Mouse (Mus musculus) bone marrow, adult 2 months (tissue): Measurements from ENCODE around the gene Ednrb. TPM values are rescaled to one million over a fixed set of nuclear protein-coding genes. Genes with fewer than 3 reads are reported as not detected.

Experiments
- H3K27ac ChIP-seq: fragments of 200-500 bp; 2 replicates; pipeline ENCODE4 v1.5.1; 2012; ENCODE audit warnings: low read depth, mild to moderate bottlenecking, control low read depth, inconsistent platforms, low read length; ENCODE audit not compliant: control insufficient read depth, poor library complexity, insufficient read depth
- H3K4me1 ChIP-seq: fragments of 200-500 bp; 2 replicates; pipeline ENCODE4 v1.6.1; 2011; ENCODE audit warnings: low read length; ENCODE audit not compliant: control insufficient read depth, insufficient read depth
- H3K4me3 ChIP-seq: fragments of 200-500 bp; replicated peaks from 2 replicates; pipeline ENCODE3; 2011; ENCODE audit warnings: mild to moderate bottlenecking, low read depth, low read length, control low read depth; ENCODE audit not compliant: control insufficient read depth
- CTCF ChIP-seq: fragments of 200-500 bp; IDR thresholded peaks from 2 replicates; pipeline ENCODE4 v1.5.1; 2011; ENCODE audit warnings: low read length, control low read depth; ENCODE audit not compliant: control insufficient read depth, insufficient read depth
- POLR2A ChIP-seq: fragments of 200-500 bp; IDR thresholded peaks from 2 replicates; pipeline ENCODE4 v1.6.1; 2011; ENCODE audit warnings: low read depth, mild to moderate bottlenecking, control low read depth, low read length, borderline replicate concordance; ENCODE audit not compliant: control insufficient read depth
- WGBS: fragments of 180-500 bp; shearing (Covaris S2); methylation state at CpG from one replicate; pipeline ENCODE4 v1.1.7; 2018; 5-methylcytosine and 5-hydroxymethylcytosine counted together
- polyA plus RNA-seq: library from polyadenylated mRNA; stranded (reverse); fragments of >200 nt; gene quantifications from 2 replicates; pipeline ENCODE4 v1.2.4, GENCODE M21; 2011; ENCODE audit warnings: low replicate concordance; ENCODE audit not compliant: missing spikeins, insufficient read depth, insufficient read length

Ednrb gene
- polyA plus RNA-seq, 1 experiment, result 0.72 TPM

DNA sequence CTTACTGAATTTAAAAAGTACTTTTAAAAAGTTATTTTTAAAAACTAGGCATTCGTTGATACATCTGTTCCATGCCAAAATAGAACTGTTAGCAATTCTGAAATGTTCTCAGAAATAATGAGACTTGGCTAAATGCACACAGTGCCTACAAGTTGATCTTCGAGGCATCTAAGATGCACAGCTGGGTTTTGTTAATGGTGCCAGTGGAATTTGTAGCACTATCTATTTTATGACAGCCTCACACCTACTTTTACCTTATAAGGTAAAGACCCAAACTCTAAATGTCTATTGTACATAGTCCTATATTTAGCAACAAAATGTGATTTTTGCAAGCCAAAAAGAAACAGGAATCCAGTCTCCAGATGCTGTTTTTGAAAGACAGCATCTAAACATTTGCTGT is 21.0 kb upstream of the Ednrb start:
- no peak overlapping the region for H3K27ac ChIP-seq
- WGBS, result 61% methylated on average over 2 of the region's 2 CpGs
- TF ChIP-seq POLR2A (no peak), CTCF (no peak)
- no peak overlapping the region for H3K4me3 ChIP-seq
- H3K4me1 ChIP-seq, result no peaks in the 10 kb centered on the region

DNA sequence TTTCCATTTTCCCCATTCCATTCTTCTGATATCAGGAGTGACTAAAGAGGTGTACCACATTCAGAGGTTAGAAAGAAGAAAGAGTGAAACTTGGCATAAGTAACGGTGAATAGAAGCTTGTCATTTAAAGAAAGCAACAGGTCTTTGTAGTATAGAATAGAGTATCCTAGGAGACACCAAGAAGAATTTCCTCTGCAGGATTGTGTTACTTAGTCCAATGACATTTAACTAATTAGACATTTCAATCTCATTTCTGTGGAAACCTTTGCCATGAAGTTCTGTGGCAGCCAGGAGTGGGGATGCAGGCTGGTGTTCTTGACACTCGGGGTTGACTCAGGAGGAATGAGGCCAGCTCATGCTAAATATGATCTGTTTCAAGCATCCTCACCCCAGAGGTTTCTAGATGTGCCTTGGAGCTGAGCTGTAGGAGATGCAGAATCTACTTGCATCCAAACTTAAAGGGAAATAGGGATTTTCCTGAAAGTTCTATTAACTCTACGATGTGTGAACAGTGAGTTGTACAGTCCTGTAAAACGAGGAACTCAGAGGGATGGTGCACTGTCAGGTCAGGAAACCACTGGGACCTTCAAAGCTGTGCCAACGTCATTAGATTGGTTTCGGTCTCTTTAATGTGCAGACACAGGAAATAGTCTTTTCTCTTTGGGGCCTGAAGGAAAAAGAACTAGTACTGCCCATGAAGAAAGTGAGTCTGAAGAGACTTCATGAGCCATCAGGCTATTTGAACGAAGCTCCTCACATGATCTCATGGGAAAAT is 6.1 kb upstream of the Ednrb start:
- no peak overlapping the region for H3K4me3 ChIP-seq
- no peaks in the 10 kb centered on the region for H3K4me1 ChIP-seq
- WGBS, result 25% methylated on average over 7 of the region's 7 CpGs
- H3K27ac ChIP-seq, result no peak overlapping the region
- TF ChIP-seq POLR2A (no peak), CTCF (no peak)

DNA sequence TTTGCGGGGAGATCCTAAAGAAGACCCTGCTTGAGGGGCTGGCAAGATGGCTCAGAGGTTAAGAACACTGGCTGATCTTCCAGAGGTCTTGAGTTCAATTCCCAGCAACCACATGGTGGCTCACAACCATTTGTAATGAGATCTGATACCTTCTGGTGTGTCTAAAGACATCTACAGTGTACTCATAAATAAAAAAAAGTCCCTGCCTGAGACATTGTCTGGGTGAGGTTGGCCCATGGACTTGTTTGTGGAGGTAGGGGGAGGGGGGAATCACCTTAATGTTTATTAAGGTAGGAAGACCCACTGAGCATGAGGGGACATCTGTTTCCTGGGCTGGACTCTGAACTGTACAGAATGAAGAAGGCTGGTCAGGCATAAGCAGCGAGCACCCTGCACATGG is 1.5 kb upstream of the Ednrb start:
- TF ChIP-seq POLR2A (no peak), CTCF (no peak)
- WGBS, result 87% methylated on average over 2 of the region's 2 CpGs
- no peak overlapping the region for H3K27ac ChIP-seq
- H3K4me3 ChIP-seq, result no peak overlapping the region
- H3K4me1 ChIP-seq, result no peaks in the 10 kb centered on the region

DNA sequence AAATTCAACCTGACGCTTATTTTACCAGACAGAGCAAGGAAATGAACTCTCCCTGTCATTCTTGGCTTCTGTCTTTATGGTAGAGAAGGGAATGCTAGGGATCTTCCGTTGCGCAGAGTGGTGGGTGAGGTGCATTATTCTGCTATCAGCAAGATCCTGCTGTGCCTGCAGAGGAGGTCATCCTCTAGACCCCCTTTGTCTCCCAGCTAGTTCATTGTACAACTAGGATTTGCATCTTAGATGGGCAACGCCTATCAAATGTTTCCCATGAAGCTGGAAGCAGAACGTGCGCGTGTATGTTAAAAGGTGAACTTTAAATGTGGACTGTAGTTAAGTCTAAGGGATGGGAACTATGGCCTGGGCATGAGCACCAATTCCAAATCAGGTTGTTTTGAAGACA is 742 bp upstream of the Ednrb start:
- WGBS, result 77% methylated on average over 7 of the region's 7 CpGs
- H3K4me3 ChIP-seq, result no peak overlapping the region
- TF ChIP-seq POLR2A (no peak), CTCF (no peak)

DNA sequence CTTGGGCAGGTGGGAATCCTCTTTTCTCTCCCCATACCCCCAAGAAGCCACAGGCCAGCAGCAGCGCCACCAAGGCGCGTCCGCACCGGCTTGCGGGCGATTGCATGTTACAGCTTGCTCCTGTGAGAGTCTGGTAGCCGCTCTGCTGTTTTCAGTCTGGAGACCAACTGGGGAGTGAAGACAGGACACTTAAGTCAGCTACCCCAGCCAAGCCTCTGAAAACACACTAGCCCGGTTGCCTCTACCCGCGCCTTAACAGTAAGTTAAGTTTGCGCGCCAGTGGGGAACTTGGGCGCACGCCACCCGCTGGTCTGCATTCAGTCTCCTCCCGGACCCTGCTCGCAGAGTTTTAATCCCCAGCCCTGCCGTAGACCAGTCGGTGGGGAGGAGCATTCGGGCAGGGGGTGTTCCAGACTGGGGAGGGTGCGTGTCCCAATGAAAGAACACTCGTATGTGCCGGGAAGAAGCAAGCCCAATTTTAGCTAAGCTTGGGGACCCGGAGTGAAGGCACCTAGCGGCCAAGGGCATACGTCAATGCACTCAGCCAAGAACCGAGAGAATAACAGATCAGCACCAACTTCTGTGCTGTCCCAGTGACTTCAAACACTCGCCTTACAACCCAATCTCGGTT is 716 bp downstream of the Ednrb start:
- H3K4me1 ChIP-seq, result no peaks in the 10 kb centered on the region
- under 1% methylated on average over 30 of the region's 30 CpGs for WGBS
- no peak overlapping the region for H3K27ac ChIP-seq
- H3K4me3 ChIP-seq, result peak overlapping the region; percentile 33
- no peak for TF ChIP-seq CTCF
- no peak for TF ChIP-seq POLR2A

More for the DNA sequence above, 742 bp upstream of the Ednrb start:
- Histone ChIP-seq H3K27ac (no peak overlapping the region), H3K4me1 (no peaks in the 10 kb centered on the region)

DNA sequence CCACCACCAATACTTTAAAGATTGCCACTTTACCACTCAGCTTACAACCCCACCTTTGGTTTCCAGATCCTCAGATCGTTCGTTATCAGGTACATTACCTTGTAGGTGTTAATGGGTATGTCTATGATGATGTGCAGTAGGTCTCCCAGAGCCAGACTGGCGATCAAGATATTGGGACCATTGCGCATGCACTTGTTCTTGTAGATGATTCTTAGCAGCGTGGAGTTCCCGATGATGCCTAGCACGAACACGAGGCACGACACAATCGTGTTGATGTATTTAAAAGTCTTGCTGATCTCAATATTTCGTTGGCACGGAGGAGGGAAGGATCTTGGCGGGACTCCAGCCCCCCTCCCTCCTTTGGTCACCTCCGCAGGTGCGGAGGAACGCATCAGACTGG is 1.3 kb downstream of the Ednrb start:
- Histone ChIP-seq H3K27ac (no peak overlapping the region), H3K4me3 (no peak overlapping the region), H3K4me1 (no peaks in the 10 kb centered on the region)
- WGBS, result 17% methylated on average over 16 of the region's 16 CpGs
- no peak for TF ChIP-seq CTCF
- no peak for TF ChIP-seq POLR2A

DNA sequence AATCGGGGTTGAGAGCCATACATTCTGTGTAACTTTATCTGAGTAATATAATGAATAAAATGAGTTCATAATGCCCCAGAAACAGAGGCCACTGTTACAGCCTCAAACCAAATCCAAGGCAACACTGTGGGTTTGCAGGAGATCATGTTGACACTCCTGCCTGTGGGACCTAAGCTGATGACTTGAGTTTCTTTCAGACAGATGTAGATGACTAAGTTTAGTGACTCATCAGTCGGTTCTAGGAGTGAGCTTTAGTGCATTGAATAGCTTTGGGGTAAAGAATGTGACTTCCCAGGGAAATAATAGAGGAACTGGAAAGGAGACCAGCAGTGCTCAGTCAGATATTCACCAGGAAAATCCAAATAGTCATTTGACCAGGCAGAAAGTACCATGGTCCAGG is 3.8 kb downstream of the Ednrb start:
- 61% methylated on average over 2 of the region's 2 CpGs for WGBS
- no peak overlapping the region for H3K4me3 ChIP-seq
- no peak for TF ChIP-seq CTCF
- TF ChIP-seq POLR2A, result no peak
- H3K27ac ChIP-seq, result no peak overlapping the region
- no peaks in the 10 kb centered on the region for H3K4me1 ChIP-seq

DNA sequence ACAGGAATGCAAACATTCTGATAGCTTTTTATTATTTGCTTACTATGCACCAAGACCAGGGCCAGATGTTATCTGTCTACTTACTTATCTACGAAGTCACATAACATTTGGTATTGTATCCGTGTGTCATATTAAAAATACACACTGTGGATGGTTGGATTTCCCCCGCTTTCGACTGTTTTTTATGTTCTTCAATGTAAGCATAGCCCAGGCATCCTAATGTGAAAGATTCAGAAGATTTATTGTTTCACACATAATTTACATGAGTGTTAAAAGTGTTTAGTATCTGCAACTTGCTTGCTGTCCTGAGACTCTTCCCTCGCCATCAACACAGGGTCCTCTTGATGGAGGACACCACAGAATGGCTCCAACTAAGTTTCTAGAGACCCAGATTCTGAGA is 5.3 kb downstream of the Ednrb start:
- Histone ChIP-seq H3K27ac (no peak overlapping the region), H3K4me1 (no peaks in the 10 kb centered on the region), H3K4me3 (no peak overlapping the region)
- TF ChIP-seq CTCF (no peak), POLR2A (no peak)
- WGBS, result 85% methylated on average over 5 of the region's 5 CpGs
